Mouse (Mus musculus) thymus, adult 2 months (tissue): ENCODE data around the gene Brca2. TPM values are rescaled to one million over a fixed set of nuclear protein-coding genes. Genes with fewer than 3 reads are reported as not detected.

Source experiments
- DNase-seq: peaks from one replicate; pipeline ENCODE4 v3.0.0; 2021
- H3K27ac ChIP-seq: fragments of 200-500 bp; 2 replicates; pipeline ENCODE4 v1.5.1; 2012; ENCODE audit warnings: low read length, control low read depth; ENCODE audit not compliant: control insufficient read depth, insufficient read depth
- H3K27me3 ChIP-seq: fragments of 200-500 bp; 2 replicates; pipeline ENCODE4 v1.6.1; 2012; ENCODE audit warnings: mild to moderate bottlenecking, low read length, moderate library complexity, mixed read lengths; ENCODE audit not compliant: control insufficient read depth, insufficient read depth
- H3K36me3 ChIP-seq: fragments of 200-500 bp; 2 replicates; pipeline ENCODE4 v1.6.1; 2012; ENCODE audit warnings: mild to moderate bottlenecking, low read length, moderate library complexity; ENCODE audit not compliant: control insufficient read depth, insufficient read depth
- H3K4me1 ChIP-seq: fragments of 200-500 bp; replicated peaks from 2 replicates; pipeline ENCODE4 v1.6.1; 2012; ENCODE audit warnings: low read length; ENCODE audit not compliant: control insufficient read depth, insufficient read depth
- H3K4me3 ChIP-seq: fragments of 200-500 bp; 2 replicates; pipeline ENCODE4 v1.5.1; 2012; ENCODE audit warnings: mild to moderate bottlenecking, low read length, control low read depth, moderate library complexity; ENCODE audit not compliant: control insufficient read depth, insufficient read depth
- CTCF ChIP-seq: fragments of 200-500 bp; IDR thresholded peaks from 2 replicates; pipeline ENCODE4 v1.5.1; 2012; ENCODE audit warnings: mild to moderate bottlenecking, control low read depth, low read length, moderate library complexity, borderline replicate concordance; ENCODE audit not compliant: control insufficient read depth, poor library complexity, insufficient read depth; ENCODE audit errors: extremely low read depth
- POLR2A ChIP-seq: fragments of 200-500 bp; IDR thresholded peaks from 2 replicates; pipeline ENCODE4 v1.6.1; 2012; ENCODE audit warnings: mild to moderate bottlenecking, low read length, control low read depth, moderate library complexity; ENCODE audit not compliant: control insufficient read depth, poor library complexity, insufficient read depth; ENCODE audit errors: extremely low read depth
- WGBS: fragments of 180-500 bp; shearing (Covaris S2); methylation state at CpG from one replicate; pipeline ENCODE4 v1.1.7; 2018; 5-methylcytosine and 5-hydroxymethylcytosine counted together
- polyA plus RNA-seq: library from polyadenylated mRNA; depleted of rRNA; stranded (reverse); fragments of >200 nt; gene quantifications from 2 replicates; pipeline ENCODE4 v1.2.3, GENCODE M21; 2012

Gene Brca2
- polyA plus RNA-seq, 1 experiment, result 7.6 TPM

DNA sequence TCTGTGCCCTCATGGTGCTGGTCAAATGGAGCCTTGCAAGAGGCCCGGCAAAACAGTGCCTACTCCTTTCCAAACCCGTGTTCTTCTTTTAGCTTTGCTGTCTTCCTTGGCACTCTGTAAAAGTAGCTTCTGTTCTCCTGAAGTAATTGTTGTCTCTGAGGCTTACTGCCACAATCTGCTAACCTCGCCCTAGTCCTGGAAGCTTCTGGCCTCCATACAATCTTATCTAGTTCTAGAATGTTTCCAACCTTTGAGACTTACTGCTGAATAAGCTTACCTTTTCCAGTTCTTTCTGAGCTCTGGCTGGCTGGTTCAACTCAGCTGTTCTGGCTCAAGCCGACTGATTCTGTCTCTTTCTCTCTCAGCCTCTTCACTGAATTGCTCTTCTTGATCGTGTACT is 39.4 kb downstream of the Brca2 start:
- WGBS, result 93% methylated on average over 5 of the region's 5 CpGs
- H3K4me1 ChIP-seq, result no peaks in the 10 kb centered on the region
- DNase-seq, result no peak
- TF ChIP-seq POLR2A (no peak), CTCF (no peak)
- H3K27me3 ChIP-seq, result no peaks in the 10 kb centered on the region
- H3K4me3 ChIP-seq, result no peak overlapping the region
- H3K27ac ChIP-seq, result no peak overlapping the region
- no peaks in the 10 kb centered on the region; the same call in 1 of the 2 replicates for H3K36me3 ChIP-seq

DNA sequence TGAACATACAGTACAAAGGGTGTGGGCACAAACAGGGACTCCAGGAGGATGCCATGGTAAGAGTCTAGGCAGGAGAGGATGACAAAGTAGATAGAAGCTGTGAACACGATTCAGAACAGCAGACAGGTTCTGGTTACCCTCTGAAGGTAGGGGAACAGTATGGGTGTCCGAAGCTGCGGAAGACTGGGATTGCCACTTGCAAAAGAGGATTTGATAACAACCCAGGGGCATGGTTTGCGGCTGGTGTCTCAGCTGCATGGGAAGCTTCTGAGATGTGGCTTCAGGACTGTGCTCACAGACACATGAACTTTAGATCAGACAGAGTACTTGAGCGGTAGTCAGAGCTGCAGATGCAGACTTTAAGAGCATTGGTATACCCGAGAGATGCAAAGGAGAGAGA is 42.0 kb downstream of the Brca2 start:
- DNase-seq, result no peak
- Histone ChIP-seq H3K27me3 (no peaks in the 10 kb centered on the region), H3K27ac (no peak overlapping the region), H3K4me3 (no peak overlapping the region), H3K4me1 (no peaks in the 10 kb centered on the region), H3K36me3 (no peaks in the 10 kb centered on the region; the same call in 1 of the 2 replicates)
- WGBS, result 96% methylated on average over 6 of the region's 6 CpGs
- TF ChIP-seq CTCF, result no peak
- TF ChIP-seq POLR2A, result no peak

DNA sequence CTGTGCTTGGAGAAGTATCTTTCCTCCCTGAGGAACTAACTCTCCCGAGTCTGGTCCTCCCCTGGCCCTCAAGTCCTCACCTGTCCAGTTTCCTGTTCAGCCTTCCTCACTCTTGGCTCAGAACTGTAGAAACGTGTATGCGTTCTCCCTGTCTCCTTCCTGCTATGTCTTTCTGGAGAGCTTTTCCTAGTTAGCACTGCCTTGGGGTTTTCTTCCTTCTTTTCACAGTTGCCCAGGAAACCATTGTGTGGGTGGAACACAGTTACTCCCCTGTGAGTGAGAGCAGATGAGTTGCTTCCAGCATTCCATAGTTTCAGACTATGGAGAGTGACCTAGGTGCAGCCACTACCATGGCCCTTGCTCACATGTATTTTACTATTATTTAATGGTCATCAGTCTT is 43.8 kb downstream of the Brca2 start:
- 89% methylated on average over 3 of the region's 3 CpGs for WGBS
- Histone ChIP-seq H3K27me3 (no peaks in the 10 kb centered on the region), H3K36me3 (no peaks in the 10 kb centered on the region; the same call in 1 of the 2 replicates), H3K4me3 (no peak overlapping the region), H3K4me1 (no peaks in the 10 kb centered on the region), H3K27ac (no peak overlapping the region)
- TF ChIP-seq CTCF, result no peak
- TF ChIP-seq POLR2A, result no peak
- DNase-seq, result no peak

DNA sequence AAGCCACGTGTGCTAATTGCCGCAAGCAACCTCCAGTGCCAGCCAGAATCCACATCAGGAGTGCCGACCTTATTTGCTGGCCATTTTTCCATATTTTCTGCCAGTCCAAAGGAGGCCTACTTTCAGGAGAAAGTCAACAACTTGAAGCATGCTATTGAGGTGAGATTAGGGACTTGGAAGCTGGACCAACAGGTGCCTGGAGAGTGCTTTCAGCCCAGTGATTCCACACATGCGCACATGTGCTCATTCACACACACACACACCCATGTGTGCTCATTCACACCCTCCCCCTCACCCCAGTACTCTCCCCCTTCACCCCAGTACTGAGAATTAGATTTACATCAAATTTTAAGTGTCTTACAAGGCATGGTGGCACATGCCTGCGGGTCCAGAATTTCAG is 44.5 kb downstream of the Brca2 start:
- TF ChIP-seq CTCF (no peak), POLR2A (no peak)
- Histone ChIP-seq H3K4me3 (no peak overlapping the region), H3K27me3 (no peaks in the 10 kb centered on the region), H3K27ac (no peak overlapping the region), H3K36me3 (no peaks in the 10 kb centered on the region; the same call in 1 of the 2 replicates), H3K4me1 (no peaks in the 10 kb centered on the region)
- DNase-seq, result no peak
- 97% methylated on average over 5 of the region's 5 CpGs for WGBS

DNA sequence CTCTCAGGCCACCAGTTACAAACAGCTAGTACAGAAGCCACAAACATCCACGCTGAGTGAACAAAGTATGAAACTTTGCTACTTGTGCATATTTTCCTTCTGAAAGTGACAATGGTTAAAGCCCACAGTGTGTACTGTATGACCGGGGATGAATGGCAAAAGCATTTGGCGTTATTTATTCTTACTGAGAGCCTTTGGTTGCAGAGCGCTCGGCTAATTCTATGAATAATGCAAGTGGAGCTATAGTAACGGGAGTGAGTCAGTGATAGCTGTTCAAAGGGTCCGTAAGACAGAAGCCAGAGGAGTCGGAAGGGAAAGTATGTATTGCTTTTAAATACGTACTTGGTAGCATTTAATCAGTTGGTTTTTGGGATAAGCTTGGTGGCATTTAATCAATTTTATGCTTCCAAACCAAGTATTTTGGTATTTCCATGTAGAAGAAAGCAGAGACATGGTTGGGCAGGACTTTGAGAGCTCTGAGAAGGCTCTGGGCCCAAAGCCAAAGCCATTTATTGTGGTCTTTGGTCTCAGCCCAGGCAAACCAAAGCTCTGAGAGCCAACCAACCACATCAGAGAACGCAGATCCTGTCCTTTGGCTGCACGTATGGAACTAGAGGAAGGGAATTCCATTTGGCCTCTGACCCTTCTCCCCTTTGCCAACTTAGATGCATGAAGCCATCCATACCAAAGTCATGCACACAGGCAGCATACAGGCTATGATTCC is 48.2 kb downstream of the Brca2 start:
- Histone ChIP-seq H3K36me3 (peaks cover 9% of the 10 kb centered on the region; the same call in 1 of the 2 replicates), H3K4me1 (no peaks in the 10 kb centered on the region), H3K27me3 (no peaks in the 10 kb centered on the region), H3K4me3 (no peak overlapping the region), H3K27ac (no peak overlapping the region)
- 92% methylated on average over 11 of the region's 11 CpGs for WGBS
- TF ChIP-seq CTCF, result no peak
- TF ChIP-seq POLR2A, result no peak
- DNase-seq, result no peak

GRCm38 (mm10) chr5:150574403-150574802 is 52.0 kb downstream of the Brca2 start:
- WGBS, result 94% methylated on average over 3 of the region's 3 CpGs

GRCm38 (mm10) chr5:150574885-150575284 is 52.5 kb downstream of the Brca2 start:
- H3K27me3 ChIP-seq, result no peaks in the 10 kb centered on the region

More at GRCm38 (mm10) chr5:150574403-150574802, 52.0 kb downstream of the Brca2 start:
- Histone ChIP-seq H3K4me3 (no peak overlapping the region), H3K36me3 (peaks cover 9% of the 10 kb centered on the region; the same call in 1 of the 2 replicates), H3K27ac (no peak overlapping the region), H3K4me1 (peaks cover 3% of the 10 kb centered on the region), H3K27me3 (no peaks in the 10 kb centered on the region)
- no peak for TF ChIP-seq POLR2A
- TF ChIP-seq CTCF, result no peak
- DNase-seq, result no peak

More at GRCm38 (mm10) chr5:150574885-150575284, 52.5 kb downstream of the Brca2 start:
- no peak for DNase-seq
- peaks cover 9% of the 10 kb centered on the region; the same call in 1 of the 2 replicates for H3K36me3 ChIP-seq
- no peak overlapping the region for H3K4me3 ChIP-seq
- WGBS, result 91% methylated on average over 5 of the region's 5 CpGs
- H3K27ac ChIP-seq, result no peak overlapping the region
- TF ChIP-seq POLR2A, result no peak
- no peak for TF ChIP-seq CTCF
- H3K4me1 ChIP-seq, result peaks cover 3% of the 10 kb centered on the region
